Mouse (Mus musculus) ZHBTc4 (cell line): ENCODE results near the gene Top2a.

Experiments used
- DNase-seq: peaks from one replicate; pipeline ENCODE4 v3.0.0-alpha.2; 2011; ENCODE audit warnings: low read depth, low spot score

Gene Top2a

DNA sequence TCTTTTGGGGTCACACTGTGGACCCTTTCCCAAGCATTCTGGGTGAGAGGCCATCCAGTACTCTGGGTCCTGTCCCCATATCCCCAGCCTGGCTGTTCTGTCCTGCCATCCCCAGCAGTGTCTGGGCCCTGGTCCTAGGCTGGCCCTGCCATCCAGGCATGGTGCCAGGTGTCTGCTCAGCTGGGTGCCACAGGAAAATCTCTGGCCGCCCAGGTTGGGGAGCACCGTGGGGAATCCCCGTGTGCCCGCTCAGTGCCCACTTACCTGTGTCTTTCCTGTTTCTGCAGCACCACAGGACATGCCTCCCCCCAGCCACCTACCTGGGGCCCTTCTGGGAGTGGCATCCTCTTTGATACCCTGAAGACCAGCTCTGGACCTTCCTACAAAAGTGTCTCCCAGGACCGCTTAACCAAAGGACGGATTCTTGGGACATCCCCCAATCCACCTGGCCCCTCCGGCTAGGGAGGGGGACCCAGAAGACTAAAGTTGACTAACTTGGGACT lies 74.0 kb downstream of the Top2a start:
- DNase-seq: no peak

DNA sequence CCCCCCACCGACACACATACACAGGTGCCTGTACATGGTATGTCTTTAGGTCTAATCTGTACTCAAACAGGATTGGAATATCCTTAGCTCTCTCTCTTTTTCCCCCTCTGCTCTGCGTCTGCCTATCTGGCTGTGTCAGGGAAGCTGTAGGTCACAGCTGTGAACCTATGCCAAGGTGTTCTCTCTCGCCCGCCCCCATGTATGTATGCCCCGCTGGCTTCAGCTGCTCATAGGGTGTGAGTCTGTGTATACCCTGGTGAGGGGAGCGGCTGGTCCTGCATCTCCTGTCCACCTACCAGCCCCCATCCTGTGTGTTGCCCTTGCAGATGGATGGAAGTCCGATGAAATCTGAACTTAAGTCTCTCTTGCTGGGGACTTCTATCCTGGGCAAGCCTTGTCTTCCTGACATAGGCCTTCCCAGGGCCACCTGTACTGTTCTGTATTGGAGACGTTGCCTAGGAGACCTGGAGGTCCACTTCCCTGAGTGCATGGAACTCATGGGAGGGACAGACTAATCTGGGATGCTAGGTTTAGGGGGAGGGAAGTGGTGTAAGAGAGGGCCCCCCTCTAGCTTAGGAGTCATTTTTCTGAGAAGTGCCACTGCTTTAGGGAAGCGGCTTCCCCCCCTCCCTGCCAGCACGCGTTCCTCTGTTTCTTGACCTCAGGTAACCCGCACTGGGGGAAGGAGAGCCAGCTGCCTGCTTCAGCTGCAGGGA lies 74.6 kb downstream of the Top2a start:
- no peak for DNase-seq

- DNase-seq: no peak
Observed at GRCm38 (mm10) chr11:98947969-98948569, 75.9 kb downstream of the Top2a start.

GRCm38 (mm10) chr11:98945605-98945977 lies 78.4 kb downstream of the Top2a start:
- DNase-seq: no peak

- no peak for DNase-seq
Observed at GRCm38 (mm10) chr11:98944897-98945604, 78.9 kb downstream of the Top2a start.

- DNase-seq: no peak
Observed at GRCm38 (mm10) chr11:98943741-98944461, 80.1 kb downstream of the Top2a start.
